Mouse (Mus musculus) forebrain, embryonic 14.5 days (tissue): ENCODE measurements around the gene Stx3. TPM values are rescaled to one million over a fixed set of nuclear protein-coding genes. Genes with fewer than 3 reads are reported as not detected.

Experiments used
- ATAC-seq: fragments of 200-750 bp; cut with Nextera tagmentation; 2 replicates; pipeline ENCODE4 v1.8.0; 2017; ENCODE audit warnings: mild to moderate bottlenecking, moderate library complexity
- DNase-seq: peaks from one replicate; pipeline ENCODE4 v3.0.0-alpha.2; 2015; ENCODE audit warnings: low spot score
- H3K27ac ChIP-seq: fragments of 300-500 bp; sonication (generic); 2 replicates; pipeline ENCODE4 v1.5.1; 2014; ENCODE audit warnings: low read depth, mild to moderate bottlenecking, control low read depth, low read length, moderate library complexity
- H3K27me3 ChIP-seq: fragments of 300-500 bp; sonication (generic); replicated peaks from 2 replicates; pipeline ENCODE4 v1.6.1; 2014; ENCODE audit warnings: low read length, control low read depth, mixed read lengths; ENCODE audit not compliant: control insufficient read depth, insufficient read depth
- H3K36me3 ChIP-seq: fragments of 300-500 bp; sonication (generic); 2 replicates; pipeline ENCODE4 v1.6.1; 2014; ENCODE audit warnings: low read length, control low read depth; ENCODE audit not compliant: control insufficient read depth, insufficient read depth
- H3K4me1 ChIP-seq: fragments of 300-500 bp; sonication (generic); 2 replicates; pipeline ENCODE4 v1.6.1; 2014; ENCODE audit warnings: antibody characterized with exemption, low read length, control low read depth; ENCODE audit not compliant: control insufficient read depth, insufficient read depth
- H3K4me2 ChIP-seq: fragments of 300-500 bp; sonication (generic); 2 replicates; pipeline ENCODE4 v1.6.1; 2014; ENCODE audit warnings: mild to moderate bottlenecking, control low read depth, low read length
- H3K4me3 ChIP-seq: fragments of 300-500 bp; sonication (generic); 2 replicates; pipeline ENCODE4 v1.5.1; 2014; ENCODE audit warnings: low read depth, low read length, control low read depth
- H3K9ac ChIP-seq: fragments of 300-500 bp; sonication (generic); 2 replicates; pipeline ENCODE4 v1.6.1; 2014; ENCODE audit warnings: mild to moderate bottlenecking, low read length, control low read depth, moderate library complexity
- H3K9me3 ChIP-seq: fragments of 300-500 bp; sonication (generic); replicated peaks from 2 replicates; pipeline ENCODE4 v1.6.1; 2016; ENCODE audit warnings: low read length, control low read depth, mixed read lengths; ENCODE audit not compliant: control insufficient read depth
- WGBS: fragments of 180-500 bp; shearing (Covaris S2); extraction: QIAGEN DNeasy Blood & Tissue Kit; methylation state at CpG from one replicate; pipeline ENCODE4 v1.1.7; 2014; 5-methylcytosine and 5-hydroxymethylcytosine counted together
- polyA plus RNA-seq: library from polyadenylated mRNA; unstranded; fragments of >200 nt; fragmentation: Nextera tagmentation; extraction: Ambion mirVana; gene quantifications from 2 replicates; pipeline ENCODE4 v1.2.1, GENCODE M21; 2014

Gene Stx3
- polyA plus RNA-seq, 1 experiment from 2014 or later = 11.8 TPM

GRCm38 (mm10) chr19:11769257-11769920, 49.8 kb downstream of the Stx3 start:
- no peak overlapping the region for H3K27ac ChIP-seq
- peaks cover 8% of the 10 kb centered on the region for H3K4me1 ChIP-seq
- peak; percentile 16; the same call in 1 of the 2 replicates for ATAC-seq
- 90% methylated on average over 5 of the region's 5 CpGs for WGBS
- no peak overlapping the region for H3K9ac ChIP-seq
- DNase-seq = no peak
- H3K27me3 ChIP-seq = no peaks in the 10 kb centered on the region
- no peaks in the 10 kb centered on the region for H3K9me3 ChIP-seq
- H3K36me3 ChIP-seq = peaks cover 23% of the 10 kb centered on the region
- peak overlapping the region; percentile 73 for H3K4me2 ChIP-seq
- H3K4me3 ChIP-seq = no peak overlapping the region

- ATAC-seq (no peak), DNase-seq (peak; percentile 60)
- Histone ChIP-seq H3K27me3 (no peaks in the 10 kb centered on the region), H3K4me3 (no peak overlapping the region), H3K27ac (no peak overlapping the region), H3K4me2 (no peak overlapping the region), H3K4me1 (peaks cover 8% of the 10 kb centered on the region), H3K9ac (no peak overlapping the region), H3K9me3 (no peaks in the 10 kb centered on the region), H3K36me3 (0 out of 2 replicates have a peak, but pooled peaks cover 11% of the 10 kb centered on the region)
- 17% methylated on average over 3 of the region's 3 CpGs for WGBS
Observed at GRCm38 (mm10) chr19:11768163-11768562, 51.0 kb downstream of the Stx3 start.

DNA sequence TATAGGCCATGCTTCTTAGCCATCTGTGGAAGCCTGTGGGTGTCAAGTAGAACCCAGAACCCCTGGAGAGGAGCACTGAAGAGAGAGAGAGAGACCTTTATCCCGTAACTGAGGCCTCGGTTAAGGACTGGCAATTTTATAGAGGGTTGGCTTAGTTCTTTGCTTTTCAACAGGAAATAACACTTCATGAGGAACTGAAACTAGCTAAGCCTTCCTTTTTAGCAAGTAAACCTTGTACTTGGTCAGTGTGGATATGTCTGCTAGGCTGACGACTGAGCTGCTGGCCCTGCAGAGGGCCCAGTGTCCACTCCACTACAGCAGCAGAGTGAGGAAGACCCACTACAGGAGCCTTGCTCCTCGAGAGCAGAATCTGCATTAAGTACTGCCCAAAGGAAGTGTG, 52.8 kb downstream of the Stx3 start:
- 78% methylated on average over 4 of the region's 4 CpGs for WGBS
- ATAC-seq (no peak), DNase-seq (no peak)
- H3K9me3 ChIP-seq = no peaks in the 10 kb centered on the region
- no peak overlapping the region for H3K4me2 ChIP-seq
- H3K27ac ChIP-seq = no peak overlapping the region
- peaks cover 8% of the 10 kb centered on the region for H3K4me1 ChIP-seq
- no peaks in the 10 kb centered on the region for H3K36me3 ChIP-seq
- no peak overlapping the region for H3K9ac ChIP-seq
- H3K27me3 ChIP-seq = no peaks in the 10 kb centered on the region
- no peak overlapping the region for H3K4me3 ChIP-seq

DNA sequence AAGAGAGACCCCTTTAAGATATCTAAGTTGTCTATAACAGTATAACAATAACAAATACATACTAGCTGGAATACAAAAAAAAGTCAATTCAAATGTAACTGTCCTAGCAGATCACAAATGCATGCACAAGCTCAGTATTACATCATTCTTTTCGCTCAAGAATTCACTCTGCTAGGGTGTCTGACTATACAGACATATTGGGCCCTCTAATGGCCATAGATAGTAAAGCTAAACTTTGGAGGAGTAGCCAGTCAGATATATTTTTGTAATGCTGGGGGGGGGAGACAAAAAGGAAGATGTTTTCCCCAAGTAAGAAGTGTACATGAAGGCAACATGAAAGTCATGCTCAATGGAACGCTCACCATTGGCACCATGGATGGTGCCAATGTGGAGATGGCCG, 54.1 kb downstream of the Stx3 start:
- Histone ChIP-seq H3K27ac (no peak overlapping the region), H3K9ac (no peak overlapping the region), H3K4me1 (peaks cover 3% of the 10 kb centered on the region; the same call in 1 of the 2 replicates), H3K4me3 (no peak overlapping the region), H3K36me3 (no peaks in the 10 kb centered on the region), H3K27me3 (no peaks in the 10 kb centered on the region), H3K4me2 (no peak overlapping the region), H3K9me3 (no peaks in the 10 kb centered on the region)
- no peak for ATAC-seq
- DNase-seq = no peak
- 84% methylated on average over 3 of the region's 3 CpGs for WGBS

DNA sequence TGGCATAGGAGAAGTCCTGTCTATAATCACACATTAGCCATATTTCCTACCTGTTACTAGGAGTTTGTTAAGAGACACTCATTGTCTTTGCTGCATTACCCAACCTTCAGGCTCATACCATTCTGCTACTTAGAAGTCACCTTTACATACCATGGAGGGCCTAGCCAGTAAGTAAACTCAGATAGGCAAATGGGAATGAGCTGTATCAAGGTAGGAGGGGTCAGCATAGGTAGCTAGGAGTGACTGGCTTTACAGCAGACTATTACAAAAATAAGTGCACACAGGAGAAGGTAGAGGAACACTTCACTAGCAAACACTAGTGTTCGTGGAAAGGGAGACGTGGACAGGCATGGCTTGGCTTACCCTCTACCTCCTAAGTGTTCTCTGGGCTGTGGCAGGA, 71.9 kb downstream of the Stx3 start, which contains the start of gene Gif:
TSS of gene Gif (plus strand) at position 257 of the 400 bp plus-strand sequence.
- Histone ChIP-seq H3K9ac (no peak within 1 kb of the TSS), H3K27ac (no peak within 1 kb of the TSS), H3K4me1 (no peaks in the 10 kb centered on the region), H3K4me3 (no peak within 1 kb of the TSS), H3K4me2 (no peak within 1 kb of the TSS), H3K36me3 (no peaks in the 10 kb centered on the region), H3K9me3 (no peaks in the 10 kb centered on the region), H3K27me3 (no peaks in the 10 kb centered on the region)
- 65% methylated on average over 2 of the region's 2 CpGs for WGBS
- no peak for ATAC-seq
- no peak for DNase-seq

GRCm38 (mm10) chr19:11745680-11746079, 73.5 kb downstream of the Stx3 start:
- no peak for ATAC-seq
- H3K4me1 ChIP-seq = no peaks in the 10 kb centered on the region
- no peak overlapping the region for H3K4me2 ChIP-seq
- no peak overlapping the region for H3K27ac ChIP-seq
- H3K27me3 ChIP-seq = no peaks in the 10 kb centered on the region
- DNase-seq = no peak
- no peaks in the 10 kb centered on the region for H3K36me3 ChIP-seq
- no peak overlapping the region for H3K4me3 ChIP-seq
- H3K9me3 ChIP-seq = no peaks in the 10 kb centered on the region
- no peak overlapping the region for H3K9ac ChIP-seq

- Histone ChIP-seq H3K4me2 (no peak overlapping the region), H3K4me3 (no peak overlapping the region), H3K27ac (no peak overlapping the region), H3K4me1 (no peaks in the 10 kb centered on the region), H3K27me3 (no peaks in the 10 kb centered on the region), H3K36me3 (no peaks in the 10 kb centered on the region), H3K9me3 (no peaks in the 10 kb centered on the region), H3K9ac (no peak overlapping the region)
- DNase-seq = no peak
- 40% methylated on average over 1 of the region's 1 CpGs for WGBS
- no peak for ATAC-seq
Observed at GRCm38 (mm10) chr19:11736455-11736854, 82.7 kb downstream of the Stx3 start.

GRCm38 (mm10) chr19:11730278-11730677, 88.9 kb downstream of the Stx3 start:
- ATAC-seq = no peak
- Histone ChIP-seq H3K36me3 (no peaks in the 10 kb centered on the region), H3K9ac (no peak overlapping the region), H3K4me2 (no peak overlapping the region), H3K27ac (no peak overlapping the region), H3K27me3 (no peaks in the 10 kb centered on the region), H3K4me1 (no peaks in the 10 kb centered on the region), H3K9me3 (no peaks in the 10 kb centered on the region), H3K4me3 (no peak overlapping the region)
- no peak for DNase-seq
- WGBS = 83% methylated on average over 1 of the region's 1 CpGs

DNA sequence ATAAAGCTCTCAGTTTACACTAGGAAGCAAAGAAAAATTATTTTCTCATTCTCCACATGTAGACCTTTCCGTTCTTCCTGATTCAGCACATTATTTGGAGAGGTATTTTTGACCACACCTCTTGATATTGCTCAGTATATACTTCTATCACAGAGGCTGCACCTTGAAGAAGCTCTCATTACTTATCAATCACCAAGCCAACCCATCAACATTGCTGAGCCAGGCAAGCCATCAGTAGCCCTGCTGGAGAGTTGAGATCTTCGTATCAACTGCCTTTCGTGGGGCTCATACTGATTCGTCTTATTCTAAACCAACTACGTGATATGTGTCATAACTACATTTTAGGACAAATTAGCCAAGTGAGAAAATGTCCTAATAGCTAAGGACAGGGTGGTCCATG, 91.9 kb downstream of the Stx3 start:
- DNase-seq (no peak), ATAC-seq (no peak)
- 91% methylated on average over 5 of the region's 5 CpGs for WGBS
- H3K27ac ChIP-seq = no peak overlapping the region
- H3K4me2 ChIP-seq = no peak overlapping the region
- no peaks in the 10 kb centered on the region for H3K9me3 ChIP-seq
- H3K36me3 ChIP-seq = no peaks in the 10 kb centered on the region
- H3K27me3 ChIP-seq = no peaks in the 10 kb centered on the region
- H3K4me3 ChIP-seq = no peak overlapping the region
- H3K9ac ChIP-seq = no peak overlapping the region
- no peaks in the 10 kb centered on the region for H3K4me1 ChIP-seq
